Mouse (Mus musculus) neural tube, embryonic 15.5 days (tissue): ENCODE data around the gene Lcn6. TPM values are rescaled to one million over a fixed set of nuclear protein-coding genes. Genes with fewer than 3 reads are reported as not detected.

Experiments
- ATAC-seq: fragments of 200-750 bp; cut with Nextera tagmentation; 2 replicates; pipeline ENCODE4 v1.8.0; 2017; ENCODE audit warnings: mild to moderate bottlenecking, moderate TSS enrichment, moderate library complexity; ENCODE audit not compliant: low FRiP score
- H3K27ac ChIP-seq: fragments of 300-500 bp; sonication (generic); replicated peaks from 2 replicates; pipeline ENCODE4 v1.5.1; 2015; ENCODE audit warnings: mild to moderate bottlenecking, inconsistent platforms
- H3K27me3 ChIP-seq: fragments of 300-500 bp; sonication (generic); replicated peaks from 2 replicates; pipeline ENCODE4 v1.6.1; 2015; ENCODE audit warnings: inconsistent platforms
- H3K36me3 ChIP-seq: fragments of 300-500 bp; sonication (generic); 2 replicates; pipeline ENCODE4 v1.6.1; 2015; ENCODE audit warnings: inconsistent platforms
- H3K4me1 ChIP-seq: fragments of 300-500 bp; sonication (generic); 2 replicates; pipeline ENCODE4 v1.6.1; 2015; ENCODE audit warnings: inconsistent platforms
- H3K4me2 ChIP-seq: fragments of 300-500 bp; sonication (generic); 2 replicates; pipeline ENCODE4 v1.6.1; 2015; ENCODE audit warnings: inconsistent platforms, mild to moderate bottlenecking, moderate library complexity
- H3K4me3 ChIP-seq: fragments of 300-500 bp; sonication (generic); replicated peaks from 2 replicates; pipeline ENCODE4 v1.5.1; 2015; ENCODE audit warnings: mild to moderate bottlenecking, inconsistent platforms
- H3K9ac ChIP-seq: fragments of 300-500 bp; sonication (generic); replicated peaks from 2 replicates; pipeline ENCODE4 v1.6.1; 2015; ENCODE audit warnings: mild to moderate bottlenecking, inconsistent platforms
- H3K9me3 ChIP-seq: fragments of 300-500 bp; sonication (generic); replicated peaks from 2 replicates; pipeline ENCODE4 v1.6.1; 2016; ENCODE audit warnings: inconsistent platforms
- WGBS: fragments of 180-500 bp; shearing (Covaris S2); methylation state at CpG from one replicate; pipeline ENCODE4 v1.1.7; 2015; ENCODE audit warnings: mixed read lengths; 5-methylcytosine and 5-hydroxymethylcytosine counted together
- polyA plus RNA-seq: library from polyadenylated mRNA; unstranded; fragments of >200 nt; fragmentation: Nextera tagmentation; extraction: Ambion mirVana; gene quantifications from 2 replicates; pipeline ENCODE4 v1.2.1, GENCODE M21; 2015

The Lcn6 gene
- polyA plus RNA-seq: not detected in 2 replicates

- H3K9me3 ChIP-seq: no peaks in the 10 kb centered on the region
Observed at GRCm38 (mm10) chr2:25676486-25676885, at the start of gene Lcn6. TSS of gene Lcn6 (plus strand) at chr2:25676786.

GRCm38 (mm10) chr2:25627811-25628210, 48.8 kb upstream of the Lcn6 start, which contains the start of gene Fcna:
TSS of gene Fcna (minus strand) at chr2:25628030.
- Histone ChIP-seq H3K27me3 (no peaks in the 10 kb centered on the region), H3K4me3 (no peak within 1 kb of the TSS), H3K9me3 (no peaks in the 10 kb centered on the region), H3K27ac (no peak within 1 kb of the TSS), H3K4me1 (no peaks in the 10 kb centered on the region), H3K4me2 (no peak within 1 kb of the TSS), H3K9ac (no peak within 1 kb of the TSS), H3K36me3 (no peaks in the 10 kb centered on the region)
- ATAC-seq: no peak
- 93% methylated on average over 6 of the region's 6 CpGs for WGBS

More at GRCm38 (mm10) chr2:25676486-25676885, at the start of gene Lcn6:
- Histone ChIP-seq H3K4me1 (no peaks in the 10 kb centered on the region), H3K27me3 (no peaks in the 10 kb centered on the region; the same call in 1 of the 2 replicates), H3K4me3 (no peak within 1 kb of the TSS), H3K27ac (no peak within 1 kb of the TSS), H3K9ac (no peak within 1 kb of the TSS), H3K4me2 (no peak within 1 kb of the TSS), H3K36me3 (no peaks in the 10 kb centered on the region)
- WGBS: 96% methylated on average over 3 of the region's 3 CpGs
- no peak for ATAC-seq

DNA sequence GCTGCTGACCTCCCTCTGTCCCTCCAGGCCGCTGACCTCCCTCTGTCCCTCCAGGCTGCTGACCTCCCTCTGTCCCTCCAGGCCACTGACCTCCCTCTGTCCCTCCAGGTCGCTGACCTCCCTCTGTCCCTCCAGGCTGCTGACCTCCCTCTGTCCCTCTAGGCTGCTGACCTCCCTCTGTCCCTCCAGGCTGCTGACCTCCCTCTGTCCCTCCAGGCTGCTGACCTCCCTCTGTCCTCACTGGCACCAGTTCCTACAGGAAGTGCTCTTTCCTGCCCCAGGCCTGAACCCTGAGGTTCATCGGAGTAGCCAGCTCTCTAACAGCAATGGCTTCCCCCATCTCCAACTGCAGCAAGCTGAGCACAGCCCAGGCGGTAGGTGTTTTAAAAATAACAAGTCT, 47.8 kb upstream of the Lcn6 start:
- Histone ChIP-seq H3K4me3 (no peak overlapping the region), H3K36me3 (no peaks in the 10 kb centered on the region), H3K4me1 (no peaks in the 10 kb centered on the region), H3K27ac (no peak overlapping the region), H3K4me2 (no peak overlapping the region), H3K9me3 (no peaks in the 10 kb centered on the region), H3K27me3 (no peaks in the 10 kb centered on the region), H3K9ac (no peak overlapping the region)
- 49% methylated on average over 4 of the region's 4 CpGs for WGBS
- ATAC-seq: no peak

DNA sequence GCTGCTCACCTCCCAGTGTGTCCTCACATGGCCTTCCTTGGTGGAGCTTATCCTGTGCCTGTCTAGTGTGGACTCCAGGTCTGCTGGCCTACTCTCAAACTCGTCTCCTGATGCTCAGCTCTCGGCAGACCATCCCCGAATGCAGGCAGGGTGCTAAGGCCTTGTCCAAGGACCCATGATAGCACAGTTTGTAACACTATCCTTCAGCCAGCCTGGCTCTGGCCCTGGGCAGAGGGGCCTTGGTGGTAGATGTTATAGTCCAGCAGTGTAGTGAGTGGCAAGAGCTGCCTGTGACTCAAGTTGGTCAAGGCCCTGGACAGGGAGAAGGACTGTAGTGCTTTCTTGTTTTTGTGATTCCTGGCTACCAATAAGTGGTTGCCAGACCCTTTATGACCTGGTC, 43.0 kb upstream of the Lcn6 start:
- Histone ChIP-seq H3K9me3 (no peaks in the 10 kb centered on the region), H3K4me1 (no peaks in the 10 kb centered on the region), H3K36me3 (no peaks in the 10 kb centered on the region), H3K4me2 (no peak overlapping the region), H3K9ac (no peak overlapping the region), H3K27me3 (no peaks in the 10 kb centered on the region), H3K27ac (no peak overlapping the region), H3K4me3 (no peak overlapping the region)
- 87% methylated on average over 3 of the region's 3 CpGs for WGBS
- no peak for ATAC-seq

- Histone ChIP-seq H3K4me3 (no peak overlapping the region), H3K36me3 (no peaks in the 10 kb centered on the region), H3K4me2 (no peak overlapping the region), H3K27me3 (no peaks in the 10 kb centered on the region), H3K9ac (no peak overlapping the region), H3K27ac (no peak overlapping the region), H3K4me1 (no peaks in the 10 kb centered on the region), H3K9me3 (no peaks in the 10 kb centered on the region)
- WGBS: 54% methylated on average over 1 of the region's 1 CpGs
- ATAC-seq: no peak
Observed at GRCm38 (mm10) chr2:25634046-25634445, 42.5 kb upstream of the Lcn6 start.

GRCm38 (mm10) chr2:25639890-25640289, 36.7 kb upstream of the Lcn6 start:
- no peak overlapping the region for H3K4me3 ChIP-seq
- WGBS: 21% methylated on average over 6 of the region's 6 CpGs
- no peaks in the 10 kb centered on the region for H3K27me3 ChIP-seq
- no peaks in the 10 kb centered on the region for H3K36me3 ChIP-seq
- no peak overlapping the region for H3K27ac ChIP-seq
- no peak overlapping the region for H3K4me2 ChIP-seq
- no peak for ATAC-seq
- no peaks in the 10 kb centered on the region for H3K4me1 ChIP-seq
- no peak overlapping the region for H3K9ac ChIP-seq
- H3K9me3 ChIP-seq: no peaks in the 10 kb centered on the region

GRCm38 (mm10) chr2:25652902-25653301, 23.7 kb upstream of the Lcn6 start, which contains the start of gene Lcn8:
TSS of gene Lcn8 (plus strand) at chr2:25653120.
- Histone ChIP-seq H3K9ac (no peak within 1 kb of the TSS), H3K36me3 (no peaks in the 10 kb centered on the region), H3K4me1 (no peaks in the 10 kb centered on the region), H3K9me3 (no peaks in the 10 kb centered on the region), H3K4me2 (no peak within 1 kb of the TSS), H3K27me3 (no peaks in the 10 kb centered on the region), H3K4me3 (no peak within 1 kb of the TSS), H3K27ac (no peak within 1 kb of the TSS)
- WGBS: 89% methylated on average over 2 of the region's 2 CpGs
- no peak for ATAC-seq

DNA sequence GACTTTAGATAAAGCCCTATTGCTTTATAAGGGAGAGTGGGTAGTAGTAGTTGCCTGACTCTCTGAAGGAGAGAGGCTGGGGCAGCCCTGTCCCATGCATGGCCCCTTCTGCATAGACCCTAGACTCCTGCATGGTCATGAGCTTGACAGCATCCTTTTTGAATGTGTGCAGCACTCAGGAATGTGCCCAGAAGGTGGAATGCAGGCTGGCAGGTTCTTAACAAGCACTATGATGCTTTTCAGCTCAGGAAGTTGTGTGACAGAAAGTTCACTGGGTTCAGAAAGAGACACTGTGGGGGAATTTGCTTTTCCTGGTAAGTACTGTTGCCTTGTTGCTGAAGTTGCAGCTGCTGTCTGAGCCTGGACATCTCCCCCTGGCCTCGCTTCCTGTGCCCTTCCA, 22.1 kb upstream of the Lcn6 start:
- 65% methylated on average over 1 of the region's 1 CpGs for WGBS
- H3K9me3 ChIP-seq: no peaks in the 10 kb centered on the region
- H3K27ac ChIP-seq: no peak overlapping the region
- H3K9ac ChIP-seq: no peak overlapping the region
- no peak overlapping the region for H3K4me2 ChIP-seq
- H3K4me3 ChIP-seq: no peak overlapping the region
- H3K4me1 ChIP-seq: no peaks in the 10 kb centered on the region
- ATAC-seq: no peak
- no peaks in the 10 kb centered on the region for H3K27me3 ChIP-seq
- no peaks in the 10 kb centered on the region for H3K36me3 ChIP-seq

DNA sequence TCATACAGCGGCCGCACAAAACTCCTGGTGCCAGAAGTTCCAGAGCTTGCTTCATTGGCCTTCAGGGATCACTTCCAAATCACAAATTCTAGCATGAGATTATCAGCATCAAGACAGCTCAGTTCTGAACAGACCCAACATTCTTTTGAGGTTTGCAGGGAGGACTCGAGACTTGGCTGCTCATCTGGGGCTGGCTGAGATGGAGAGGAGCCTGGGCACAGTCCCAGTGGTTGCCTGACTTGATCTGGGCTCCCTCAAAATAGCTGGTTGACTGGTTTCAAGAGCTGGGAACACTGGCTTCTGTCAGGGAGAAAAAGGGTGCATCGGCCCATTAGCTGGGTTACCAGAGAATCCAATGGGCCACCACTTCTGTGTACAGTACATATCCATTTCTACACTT, 19.9 kb upstream of the Lcn6 start:
- no peaks in the 10 kb centered on the region for H3K27me3 ChIP-seq
- 87% methylated on average over 4 of the region's 4 CpGs for WGBS
- ATAC-seq: no peak

DNA sequence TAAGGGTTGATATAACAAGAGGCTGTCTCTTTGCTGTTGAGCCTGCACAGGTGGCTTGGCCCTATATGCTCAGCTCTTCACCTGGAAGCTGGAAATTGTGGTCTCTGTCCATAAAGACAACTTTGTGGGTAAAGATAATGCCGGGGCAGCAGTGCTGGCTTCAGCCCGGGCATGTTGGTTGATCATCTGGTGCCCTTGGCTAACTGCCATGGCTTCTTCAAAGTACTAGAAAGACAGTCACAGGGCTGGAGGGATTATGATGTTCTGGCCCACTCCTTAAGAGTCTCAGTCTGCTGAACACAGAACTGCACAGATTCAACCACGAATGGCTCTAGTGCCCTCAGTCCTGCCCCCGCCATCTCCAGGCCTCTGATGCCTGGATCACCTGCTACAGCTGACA, 19.3 kb upstream of the Lcn6 start:
- Histone ChIP-seq H3K9me3 (no peaks in the 10 kb centered on the region), H3K27me3 (no peaks in the 10 kb centered on the region), H3K4me1 (no peaks in the 10 kb centered on the region), H3K9ac (no peak overlapping the region), H3K36me3 (no peaks in the 10 kb centered on the region), H3K4me2 (no peak overlapping the region), H3K27ac (no peak overlapping the region), H3K4me3 (no peak overlapping the region)
- 87% methylated on average over 4 of the region's 4 CpGs for WGBS
- ATAC-seq: no peak

More for the DNA sequence above, 19.9 kb upstream of the Lcn6 start:
- no peaks in the 10 kb centered on the region for H3K4me1 ChIP-seq
- no peak overlapping the region for H3K9ac ChIP-seq
- H3K4me2 ChIP-seq: no peak overlapping the region
- H3K27ac ChIP-seq: no peak overlapping the region
- no peak overlapping the region for H3K4me3 ChIP-seq
- no peaks in the 10 kb centered on the region for H3K9me3 ChIP-seq
- no peaks in the 10 kb centered on the region for H3K36me3 ChIP-seq

DNA sequence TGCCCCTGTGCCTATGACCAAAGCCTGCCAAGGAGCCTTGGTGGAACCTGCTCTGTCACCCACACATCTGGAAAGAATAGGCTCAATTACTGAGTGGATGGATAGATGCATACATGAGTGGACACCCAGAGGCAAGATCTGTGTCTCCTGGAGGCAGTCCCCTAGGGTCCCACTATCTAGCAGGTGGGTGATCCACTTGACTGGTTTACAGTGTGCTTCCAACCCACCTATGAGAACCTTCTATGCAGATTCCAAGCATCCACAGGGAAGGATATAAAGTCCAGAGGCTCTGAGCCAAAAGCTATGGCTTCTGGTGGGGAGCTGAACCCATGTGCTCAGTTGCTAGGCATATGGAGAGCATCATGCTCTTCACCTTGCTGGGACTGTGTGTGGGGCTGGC, 18.9 kb upstream of the Lcn6 start, which contains the start of gene Lcn5:
Gene Lcn5 (plus strand): TSS at position 301 of the 400 bp plus-strand sequence.
- no peak for ATAC-seq
- no peaks in the 10 kb centered on the region for H3K4me1 ChIP-seq
- H3K36me3 ChIP-seq: no peaks in the 10 kb centered on the region
- H3K4me2 ChIP-seq: no peak within 1 kb of the TSS
- H3K27ac ChIP-seq: no peak within 1 kb of the TSS
- H3K27me3 ChIP-seq: no peaks in the 10 kb centered on the region
- H3K9me3 ChIP-seq: no peaks in the 10 kb centered on the region
- H3K9ac ChIP-seq: no peak within 1 kb of the TSS
- H3K4me3 ChIP-seq: no peak within 1 kb of the TSS

GRCm38 (mm10) chr2:25660279-25660678, 16.3 kb upstream of the Lcn6 start:
- Histone ChIP-seq H3K9ac (no peak overlapping the region), H3K4me1 (no peaks in the 10 kb centered on the region), H3K4me3 (no peak overlapping the region), H3K27ac (no peak overlapping the region), H3K36me3 (no peaks in the 10 kb centered on the region), H3K27me3 (no peaks in the 10 kb centered on the region), H3K9me3 (no peaks in the 10 kb centered on the region), H3K4me2 (no peak overlapping the region)
- WGBS: 86% methylated on average over 8 of the region's 8 CpGs
- ATAC-seq: no peak
